Mouse (Mus musculus) layer of hippocampus, postnatal 14 days (tissue): ENCODE measurements at regions not wholly inside any gene's neighbourhood (a gene's known extent, or its start where the extent isn't known, plus 50 kb on each side); places are given as distances from the start of the nearest gene placed in this dataset.
A peak's percentile ranks its signal among the peaks of the same experiment; 100 is the strongest.

Experiments used
- DNase-seq, 2 experiments: peaks; one replicate each; pipeline ENCODE4 v3.0.0; 2021 to 2022; ENCODE audit warnings: low spot score in 2 of 2, mixed read lengths in 1 of 2

GRCm38 (mm10) chr5:43339671-43340070 lies 106.7 kb downstream of the Cpeb2 start:
- no peak for DNase-seq

GRCm38 (mm10) chr5:43341475-43341874 lies 108.5 kb downstream of the Cpeb2 start:
- no peak for DNase-seq

GRCm38 (mm10) chr5:43344441-43344840 lies 111.5 kb downstream of the Cpeb2 start:
- no peak for DNase-seq

GRCm38 (mm10) chr5:43350987-43351386 lies 118.0 kb downstream of the Cpeb2 start:
- DNase-seq: no peak

- DNase-seq: no peak
Measured at GRCm38 (mm10) chr5:43353021-43353990, 120.3 kb downstream of the Cpeb2 start.

GRCm38 (mm10) chr5:43354351-43354942 lies 121.5 kb downstream of the Cpeb2 start:
- DNase-seq: no peak

- DNase-seq: peak; percentile 58 to 74
Measured at GRCm38 (mm10) chr5:43355026-43355580, 122.1 kb downstream of the Cpeb2 start.

GRCm38 (mm10) chr5:43355832-43356231 lies 122.9 kb downstream of the Cpeb2 start:
- DNase-seq: no peak

- no peak for DNase-seq
Measured at GRCm38 (mm10) chr5:43357100-43357680, 124.2 kb downstream of the Cpeb2 start.

GRCm38 (mm10) chr5:43357901-43358300 lies 124.9 kb downstream of the Cpeb2 start:
- DNase-seq: no peak

GRCm38 (mm10) chr5:43358928-43359765 lies 126.2 kb downstream of the Cpeb2 start:
- DNase-seq: no peak

- peak in 1 of 2 experiments; percentile 31 for DNase-seq
Measured at GRCm38 (mm10) chr5:43360298-43360697, 127.3 kb downstream of the Cpeb2 start.

GRCm38 (mm10) chr5:43361026-43361425 lies 128.1 kb downstream of the Cpeb2 start:
- no peak for DNase-seq

GRCm38 (mm10) chr5:43372385-43372784 lies 139.4 kb downstream of the Cpeb2 start:
- no peak for DNase-seq

- peak in 1 of 2 experiments; percentile 36 for DNase-seq
Measured at GRCm38 (mm10) chr5:43384689-43385375, 130.5 kb upstream of the C1qtnf7 start.

- DNase-seq: no peak
Measured at GRCm38 (mm10) chr5:43390997-43391396, 124.3 kb upstream of the C1qtnf7 start.

- DNase-seq: peak; percentile 14 to 22
Measured at GRCm38 (mm10) chr5:43391412-43392029, 123.8 kb upstream of the C1qtnf7 start.

- DNase-seq: peak; percentile 9 to 15
Measured at GRCm38 (mm10) chr5:43392908-43393545, 122.3 kb upstream of the C1qtnf7 start.

- DNase-seq: no peak
Measured at GRCm38 (mm10) chr5:43417259-43417658, 98.1 kb upstream of the C1qtnf7 start.
